ENCODE assay signal across 8 mouse cellular contexts in the genomic region with DNA sequence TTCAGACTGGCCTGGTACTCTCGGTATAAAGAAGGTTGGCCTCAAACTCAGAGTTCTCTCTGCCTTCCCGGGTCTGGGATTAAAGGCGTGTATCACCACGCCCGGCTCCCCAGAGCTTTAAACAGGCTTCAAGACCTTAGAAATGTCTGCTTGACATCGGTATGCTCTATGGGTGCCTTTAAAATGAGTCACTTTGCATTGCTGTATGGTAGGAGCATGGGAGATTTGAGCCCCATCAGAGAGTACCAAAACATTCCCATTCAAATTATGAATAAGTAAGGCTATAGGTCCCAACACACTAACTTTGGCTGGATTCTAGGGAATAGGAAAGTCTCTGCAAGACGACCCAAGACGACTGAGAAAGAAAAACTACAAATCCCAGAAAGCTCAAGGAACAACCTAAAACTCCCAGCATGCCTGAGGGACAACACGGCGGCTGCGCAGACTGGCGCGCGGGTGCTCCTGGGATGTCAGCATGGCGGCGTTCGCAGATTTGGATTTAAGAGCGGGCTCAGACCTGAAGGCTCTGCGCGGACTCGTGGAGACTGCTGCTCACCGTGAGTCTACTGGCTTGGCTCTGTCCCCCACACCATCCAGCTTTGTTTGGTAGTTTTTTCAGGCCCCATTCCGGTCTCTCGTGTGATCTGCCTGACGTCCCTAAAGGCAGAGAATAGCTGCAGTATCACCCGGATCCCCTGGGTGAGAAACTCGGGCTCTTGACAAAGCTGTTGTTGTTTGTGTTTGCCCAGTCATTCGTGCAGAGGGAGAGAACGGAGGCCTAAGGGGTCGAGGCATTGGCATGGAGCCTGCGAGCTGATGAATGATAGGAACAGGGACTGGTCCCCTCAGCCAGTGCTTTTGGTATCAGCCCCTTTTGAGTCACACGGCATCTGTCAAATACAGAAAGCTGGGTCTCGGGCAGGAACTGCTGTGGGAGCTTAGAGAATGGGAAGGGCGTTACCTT. TPM values are rescaled to one million over a fixed set of nuclear protein-coding genes. Genes with fewer than 3 reads are reported as not detected.
DNase-seq lines count a peak whose midpoint lies in the region; ATAC-seq and TF ChIP-seq lines count a peak whose summit lies in the region.

A gene (plus strand): TSS at position 455 of the 964 bp plus-strand sequence.

- H3K9ac ChIP-seq in lung, postnatal 0 days (replicated peaks; ENCODE audit: low read depth) = peak within 1 kb of the TSS; percentile 62

- H3K9me3 ChIP-seq in hindbrain, embryonic 10.5 days = no peaks in the 10 kb centered on the region
- H3K9me3 ChIP-seq in lung, postnatal 0 days (ENCODE audit: low read length) = no peaks in the 10 kb centered on the region

- peak; percentile 99 for ATAC-seq in frontal cortex, adult (ENCODE audit: low TSS enrichment)
- peak; percentile 97 for ATAC-seq in lung, postnatal 0 days

- H3K27me3 ChIP-seq in hindbrain, embryonic 10.5 days (ENCODE audit: insufficient read depth, poor library complexity, severe bottlenecking) = no peaks in the 10 kb centered on the region
- no peaks in the 10 kb centered on the region for H3K27me3 ChIP-seq in lung, postnatal 0 days (replicated peaks; ENCODE audit: insufficient read depth, low read length)

- no peak for TF ChIP-seq CTCF in lung, postnatal 0 days (IDR thresholded peaks at IDR 0.05)

- TF ChIP-seq EP300 in lung, postnatal 0 days (IDR thresholded peaks at IDR 0.05) = no peak

- H3K27ac ChIP-seq in hindbrain, embryonic 10.5 days = peak within 1 kb of the TSS; percentile 88
- 0 out of 2 replicates have a peak within 1 kb of the TSS, but pooled peaks have one; percentile 62 for H3K27ac ChIP-seq in lung, postnatal 0 days (ENCODE audit: low read length)

- H3K4me1 ChIP-seq in hindbrain, embryonic 10.5 days (replicated peaks) = peaks cover 12% of the 10 kb centered on the region
- H3K4me1 ChIP-seq in lung, postnatal 0 days (ENCODE audit: insufficient read depth, low read depth, low read length) = peaks cover 5% of the 10 kb centered on the region; the same call in 1 of the 2 replicates

- peak within 1 kb of the TSS; percentile 83 for H3K4me3 ChIP-seq in hindbrain, embryonic 10.5 days
- peak within 1 kb of the TSS; percentile 66 for H3K4me3 ChIP-seq in lung, postnatal 0 days (ENCODE audit: low read depth, low read length)

- H3K4me2 ChIP-seq in lung, postnatal 0 days (replicated peaks; ENCODE audit: low read depth, low read length) = peak within 1 kb of the TSS; percentile 93

- peaks cover 21% of the 10 kb centered on the region for H3K36me3 ChIP-seq in hindbrain, embryonic 10.5 days
- 0 out of 2 replicates have a peak, but pooled peaks cover 5% of the 10 kb centered on the region for H3K36me3 ChIP-seq in lung, postnatal 0 days (ENCODE audit: insufficient read depth, low read length)

- WGBS in hindbrain, embryonic 10.5 days = 2% methylated on average over 34 of the region's 34 CpGs
- WGBS in lung, postnatal 0 days = 2% methylated on average over 34 of the region's 34 CpGs

- peak; percentile 89 for DNase-seq in MN1 (ENCODE audit: low spot score)
- peak; percentile 91 for DNase-seq in cerebellum, adult 9-10 months
- peak; percentile 86 for DNase-seq in hindbrain, embryonic 10.5 days (ENCODE audit: low spot score)
- peak; percentile 91 for DNase-seq in layer of hippocampus, adult 9-11 months
- peak; percentile 96 for DNase-seq in lung, postnatal 0 days (ENCODE audit: low spot score)
- peak; percentile 60 for DNase-seq in ovary, postnatal 14 days (ENCODE audit: low spot score)
- peak; percentile 87 for DNase-seq in thymus, postnatal 14 days

RNA-seq across cellular contexts. Expression of the gene that starts here (rescaled TPM):
- 113 and 121 TPM in 2 replicates for polyA plus RNA-seq in hindbrain, embryonic 10.5 days (2016; fragmentation: Nextera tagmentation; extraction: Ambion mirVana)
- polyA plus RNA-seq in lung, postnatal 0 days (2015; fragmentation: Nextera tagmentation; extraction: Ambion mirVana) = 34.7 and 36.9 TPM in 2 replicates

Comparison
In these comparisons a context has a peak if more than half of its experiments do, and no peak if none do; other contexts are left out.
1. Peak in every context shown above with its lines: DNase-seq, ATAC-seq, H3K4me3 ChIP-seq and H3K27ac ChIP-seq.